Mouse (Mus musculus) bone marrow, adult 2 months (tissue): ENCODE measurements around the gene Cyp2j5.

Experiments
- CTCF ChIP-seq: fragments of 200-500 bp; IDR thresholded peaks from 2 replicates; pipeline ENCODE4 v1.5.1; 2011; ENCODE audit warnings: low read length, control low read depth; ENCODE audit not compliant: control insufficient read depth, insufficient read depth
- POLR2A ChIP-seq: fragments of 200-500 bp; IDR thresholded peaks from 2 replicates; pipeline ENCODE4 v1.6.1; 2011; ENCODE audit warnings: low read depth, mild to moderate bottlenecking, control low read depth, low read length, borderline replicate concordance; ENCODE audit not compliant: control insufficient read depth

DNA sequence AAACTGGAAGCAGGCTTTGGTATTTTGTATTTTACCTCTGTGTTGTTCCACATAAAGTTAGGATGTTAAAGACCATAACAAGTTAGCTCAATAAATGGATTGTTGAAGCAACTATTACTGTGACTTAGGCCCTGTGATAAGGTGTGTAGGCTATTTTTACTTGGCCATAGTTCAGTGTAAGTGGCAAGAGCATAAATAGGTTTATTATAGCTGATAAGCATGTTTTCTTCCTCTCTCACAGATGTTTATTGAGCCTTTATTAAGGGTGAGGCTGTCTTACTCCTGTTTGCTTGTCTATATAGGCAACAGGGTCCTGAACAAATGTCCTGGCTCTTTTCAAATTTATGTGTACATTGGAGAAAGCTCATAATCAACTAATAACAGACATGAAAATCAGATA lies 17.0 kb upstream of the Cyp2j5 start:
- TF ChIP-seq CTCF (no peak), POLR2A (no peak)
